Mouse (Mus musculus) neural tube, embryonic 12.5 days (tissue): ENCODE results near the gene Dapp1. TPM values are rescaled to one million over a fixed set of nuclear protein-coding genes. Genes with fewer than 3 reads are reported as not detected.

Experiments
- ATAC-seq: fragments of 200-750 bp; cut with Nextera tagmentation; 2 replicates; pipeline ENCODE4 v1.8.0; 2017; ENCODE audit warnings: low read depth, mild to moderate bottlenecking, moderate TSS enrichment, moderate library complexity; ENCODE audit not compliant: low FRiP score
- H3K27ac ChIP-seq: fragments of 300-500 bp; sonication (generic); 2 replicates; pipeline ENCODE4 v1.5.1; 2016
- H3K27me3 ChIP-seq: fragments of 300-500 bp; sonication (generic); replicated peaks from 2 replicates; pipeline ENCODE4 v1.6.1; 2016; ENCODE audit warnings: mild to moderate bottlenecking
- H3K36me3 ChIP-seq: fragments of 300-500 bp; sonication (generic); 2 replicates; pipeline ENCODE4 v1.6.1; 2016; ENCODE audit warnings: mild to moderate bottlenecking
- H3K4me1 ChIP-seq: fragments of 300-500 bp; sonication (generic); 2 replicates; pipeline ENCODE4 v1.6.1; 2016
- H3K4me2 ChIP-seq: fragments of 300-500 bp; sonication (generic); replicated peaks from 2 replicates; pipeline ENCODE4 v1.6.1; 2016; ENCODE audit warnings: mild to moderate bottlenecking
- H3K4me3 ChIP-seq: fragments of 300-500 bp; sonication (generic); 2 replicates; pipeline ENCODE4 v1.5.1; 2016
- H3K9ac ChIP-seq: fragments of 300-500 bp; sonication (generic); 2 replicates; pipeline ENCODE4 v1.6.1; 2016; ENCODE audit warnings: mild to moderate bottlenecking
- H3K9me3 ChIP-seq: fragments of 300-500 bp; sonication (generic); 2 replicates; pipeline ENCODE4 v1.6.1; 2016; ENCODE audit warnings: mild to moderate bottlenecking
- WGBS: fragments of 180-500 bp; shearing (Covaris S2); methylation state at CpG from one replicate; pipeline ENCODE4 v1.1.7; 2016; 5-methylcytosine and 5-hydroxymethylcytosine counted together
- polyA plus RNA-seq: library from polyadenylated mRNA; unstranded; fragments of >200 nt; fragmentation: Nextera tagmentation; extraction: Ambion mirVana; gene quantifications from 2 replicates; pipeline ENCODE4 v1.2.1, GENCODE M21; 2016

Dapp1 gene
- polyA plus RNA-seq, 1 experiment from 2014 or later = 2.2 TPM

GRCm38 (mm10) chr3:137950191-137950885 lies 31.0 kb downstream of the Dapp1 start:
- Histone ChIP-seq H3K36me3 (no peaks in the 10 kb centered on the region), H3K4me3 (no peak overlapping the region), H3K27ac (no peak overlapping the region), H3K9ac (no peak overlapping the region), H3K27me3 (no peaks in the 10 kb centered on the region), H3K4me2 (no peak overlapping the region), H3K9me3 (no peaks in the 10 kb centered on the region), H3K4me1 (peaks cover 6% of the 10 kb centered on the region; the same call in 1 of the 2 replicates)
- 81% methylated on average over 10 of the region's 10 CpGs for WGBS
- no peak for ATAC-seq

GRCm38 (mm10) chr3:137947525-137947924 lies 33.8 kb downstream of the Dapp1 start:
- ATAC-seq = no peak
- no peak overlapping the region for H3K4me2 ChIP-seq
- no peaks in the 10 kb centered on the region for H3K9me3 ChIP-seq
- no peak overlapping the region for H3K4me3 ChIP-seq
- H3K4me1 ChIP-seq = peaks cover 2% of the 10 kb centered on the region; the same call in 1 of the 2 replicates
- no peak overlapping the region for H3K27ac ChIP-seq
- no peaks in the 10 kb centered on the region for H3K27me3 ChIP-seq
- no peaks in the 10 kb centered on the region for H3K36me3 ChIP-seq
- H3K9ac ChIP-seq = no peak overlapping the region
- 83% methylated on average over 4 of the region's 4 CpGs for WGBS

GRCm38 (mm10) chr3:137946827-137947226 lies 34.5 kb downstream of the Dapp1 start:
- no peak for ATAC-seq
- no peak overlapping the region for H3K27ac ChIP-seq
- H3K4me1 ChIP-seq = no peaks in the 10 kb centered on the region
- H3K27me3 ChIP-seq = no peaks in the 10 kb centered on the region
- no peak overlapping the region for H3K9ac ChIP-seq
- H3K9me3 ChIP-seq = no peaks in the 10 kb centered on the region
- no peak overlapping the region for H3K4me3 ChIP-seq
- no peak overlapping the region for H3K4me2 ChIP-seq
- 85% methylated on average over 3 of the region's 3 CpGs for WGBS
- H3K36me3 ChIP-seq = no peaks in the 10 kb centered on the region

DNA sequence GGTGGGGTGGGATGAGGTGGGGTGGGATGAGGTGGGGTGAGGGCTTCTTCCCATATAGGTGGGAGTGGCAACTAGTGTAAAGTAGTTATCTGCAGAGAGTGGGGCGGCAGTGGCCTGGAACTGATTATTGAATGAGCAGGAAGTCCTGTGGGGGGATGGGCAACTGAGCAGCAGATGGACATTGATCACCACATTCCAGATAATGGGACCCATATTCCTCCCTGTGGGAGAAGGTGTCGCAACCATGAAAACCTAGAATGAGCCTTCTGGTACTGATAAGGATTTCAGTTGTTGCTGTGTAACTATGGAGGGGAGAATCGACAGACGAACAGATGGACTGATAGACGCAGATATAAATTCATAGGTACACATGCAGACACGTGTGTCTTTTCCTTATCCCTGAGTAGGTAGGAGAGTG lies 37.6 kb downstream of the Dapp1 start:
- no peak overlapping the region for H3K4me3 ChIP-seq
- no peak overlapping the region for H3K9ac ChIP-seq
- no peaks in the 10 kb centered on the region for H3K27me3 ChIP-seq
- H3K4me2 ChIP-seq = no peak overlapping the region
- no peaks in the 10 kb centered on the region for H3K4me1 ChIP-seq
- H3K9me3 ChIP-seq = no peaks in the 10 kb centered on the region
- WGBS = 89% methylated on average over 6 of the region's 6 CpGs
- ATAC-seq = no peak
- no peak overlapping the region for H3K27ac ChIP-seq
- H3K36me3 ChIP-seq = no peaks in the 10 kb centered on the region

GRCm38 (mm10) chr3:137942098-137942622 lies 39.2 kb downstream of the Dapp1 start:
- no peaks in the 10 kb centered on the region for H3K4me1 ChIP-seq
- no peaks in the 10 kb centered on the region for H3K36me3 ChIP-seq
- no peak overlapping the region for H3K4me3 ChIP-seq
- no peak overlapping the region for H3K9ac ChIP-seq
- H3K27ac ChIP-seq = no peak overlapping the region
- no peaks in the 10 kb centered on the region for H3K27me3 ChIP-seq
- 90% methylated on average over 12 of the region's 12 CpGs for WGBS
- H3K9me3 ChIP-seq = no peaks in the 10 kb centered on the region
- ATAC-seq = no peak
- no peak overlapping the region for H3K4me2 ChIP-seq

- Histone ChIP-seq H3K27ac (no peak overlapping the region), H3K9ac (no peak overlapping the region), H3K4me2 (no peak overlapping the region), H3K27me3 (no peaks in the 10 kb centered on the region), H3K4me1 (no peaks in the 10 kb centered on the region), H3K4me3 (no peak overlapping the region), H3K9me3 (no peaks in the 10 kb centered on the region), H3K36me3 (no peaks in the 10 kb centered on the region)
- ATAC-seq = no peak
Measured at GRCm38 (mm10) chr3:137941555-137941954, 39.8 kb downstream of the Dapp1 start.

DNA sequence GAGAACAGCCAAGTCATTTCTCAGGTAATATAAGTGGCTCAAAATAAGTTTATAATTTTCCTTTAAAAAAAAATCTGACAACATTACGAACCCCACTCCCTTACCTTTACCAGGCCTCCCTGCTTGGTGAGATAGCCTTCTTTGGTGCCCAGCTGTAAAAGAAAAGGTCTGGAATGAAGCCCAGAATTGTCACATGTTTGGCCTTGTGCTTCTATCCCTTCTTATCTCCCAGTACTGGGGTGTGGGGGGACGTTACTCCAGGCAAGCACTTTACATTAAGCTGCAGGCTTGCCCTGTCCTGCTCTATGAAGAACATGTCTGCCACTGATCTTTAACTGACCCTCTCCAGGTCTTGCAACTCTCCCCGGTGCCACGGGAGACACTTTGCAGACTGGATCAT lies 40.6 kb downstream of the Dapp1 start:
- Histone ChIP-seq H3K4me1 (peaks cover 1% of the 10 kb centered on the region; the same call in 1 of the 2 replicates), H3K4me2 (no peak overlapping the region), H3K27me3 (no peaks in the 10 kb centered on the region), H3K27ac (no peak overlapping the region), H3K4me3 (no peak overlapping the region), H3K36me3 (no peaks in the 10 kb centered on the region), H3K9me3 (no peaks in the 10 kb centered on the region), H3K9ac (no peak overlapping the region)
- ATAC-seq = no peak
- 92% methylated on average over 4 of the region's 4 CpGs for WGBS

DNA sequence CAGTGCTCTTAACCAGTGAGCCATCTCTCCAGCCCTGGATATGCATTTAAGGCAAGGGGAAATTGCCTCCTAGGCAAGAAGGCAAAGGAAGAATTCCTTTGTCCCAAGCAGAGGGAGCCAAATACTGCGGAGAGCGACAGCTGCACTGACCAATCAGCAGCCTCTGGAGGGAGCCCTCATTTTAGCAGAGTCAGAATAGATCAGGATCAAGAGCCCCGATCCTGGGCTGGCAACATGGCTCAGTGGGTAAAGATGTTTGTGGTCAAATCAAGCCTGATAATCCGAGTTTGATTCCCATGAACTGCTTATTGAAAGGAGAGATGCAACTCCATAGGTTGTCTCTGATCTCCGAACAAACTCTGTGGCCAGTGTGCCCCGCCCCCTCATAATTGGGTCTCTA lies 42.7 kb downstream of the Dapp1 start:
- no peak overlapping the region for H3K27ac ChIP-seq
- WGBS = 47% methylated on average over 6 of the region's 6 CpGs
- H3K27me3 ChIP-seq = no peaks in the 10 kb centered on the region
- no peak overlapping the region for H3K4me3 ChIP-seq
- ATAC-seq = peak; percentile 57; the same call in 1 of the 2 replicates
- 0 out of 2 replicates have a peak overlapping the region, but pooled peaks have one; percentile 9 for H3K4me2 ChIP-seq
- H3K36me3 ChIP-seq = no peaks in the 10 kb centered on the region
- no peak overlapping the region for H3K9ac ChIP-seq
- H3K9me3 ChIP-seq = no peaks in the 10 kb centered on the region
- peaks cover 6% of the 10 kb centered on the region; the same call in 1 of the 2 replicates for H3K4me1 ChIP-seq

GRCm38 (mm10) chr3:137936541-137936940 lies 44.8 kb downstream of the Dapp1 start:
- Histone ChIP-seq H3K4me1 (peaks cover 6% of the 10 kb centered on the region; the same call in 1 of the 2 replicates), H3K9ac (no peak overlapping the region), H3K4me2 (no peak overlapping the region), H3K4me3 (no peak overlapping the region), H3K9me3 (no peaks in the 10 kb centered on the region), H3K36me3 (no peaks in the 10 kb centered on the region), H3K27ac (no peak overlapping the region), H3K27me3 (no peaks in the 10 kb centered on the region)
- ATAC-seq = no peak
- WGBS = 39% methylated on average over 6 of the region's 6 CpGs

DNA sequence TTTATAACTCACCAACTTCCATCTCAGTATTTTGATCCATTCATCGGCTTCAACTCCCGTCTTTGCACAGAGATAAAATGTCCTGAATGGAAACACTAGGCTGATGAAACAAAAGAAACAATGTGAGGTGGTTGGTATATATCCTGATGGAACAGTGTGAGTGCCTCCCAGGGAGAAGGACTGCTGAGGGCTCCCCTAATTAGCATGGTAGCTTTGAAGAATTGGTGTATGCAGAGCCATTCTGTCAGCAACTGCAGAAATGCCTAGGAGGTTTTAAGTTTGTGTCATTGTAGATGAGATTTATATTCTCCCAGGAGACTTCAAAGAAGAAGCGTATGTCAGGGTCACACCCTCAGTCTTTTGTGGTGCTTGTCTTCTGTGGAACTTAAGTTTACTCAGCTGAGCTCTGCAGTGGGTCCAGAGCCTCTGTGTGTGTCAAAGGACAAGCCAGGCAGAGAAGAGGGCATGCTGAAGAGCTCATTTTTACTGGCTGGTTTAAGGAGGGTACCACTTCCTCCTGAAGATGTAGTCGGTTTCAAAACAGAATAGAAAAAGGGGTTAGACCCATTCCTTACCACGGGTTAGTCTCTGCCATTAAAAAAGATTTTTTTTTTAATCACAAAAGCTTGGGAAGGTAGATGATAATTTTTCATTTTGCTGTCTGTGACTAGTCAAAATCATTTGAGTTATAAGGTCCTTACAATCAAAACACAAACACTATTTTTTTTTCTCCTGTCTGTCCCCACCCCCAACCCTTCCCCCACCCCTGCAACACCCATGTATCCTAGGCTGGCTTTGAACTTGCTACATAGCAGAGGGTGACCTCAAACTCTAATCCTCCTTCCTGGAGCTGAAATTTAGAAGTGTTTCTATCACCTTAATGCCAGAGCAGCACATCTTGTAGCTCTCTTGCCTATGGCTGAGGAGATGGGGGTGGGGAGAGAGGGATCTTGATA lies 45.5 kb downstream of the Dapp1 start:
- Histone ChIP-seq H3K4me2 (no peak overlapping the region), H3K9ac (no peak overlapping the region), H3K27ac (no peak overlapping the region), H3K27me3 (no peaks in the 10 kb centered on the region), H3K4me1 (peaks cover 6% of the 10 kb centered on the region; the same call in 1 of the 2 replicates), H3K9me3 (no peaks in the 10 kb centered on the region), H3K36me3 (no peaks in the 10 kb centered on the region), H3K4me3 (no peak overlapping the region)
- ATAC-seq = no peak
- 17% methylated on average over 5 of the region's 5 CpGs for WGBS

DNA sequence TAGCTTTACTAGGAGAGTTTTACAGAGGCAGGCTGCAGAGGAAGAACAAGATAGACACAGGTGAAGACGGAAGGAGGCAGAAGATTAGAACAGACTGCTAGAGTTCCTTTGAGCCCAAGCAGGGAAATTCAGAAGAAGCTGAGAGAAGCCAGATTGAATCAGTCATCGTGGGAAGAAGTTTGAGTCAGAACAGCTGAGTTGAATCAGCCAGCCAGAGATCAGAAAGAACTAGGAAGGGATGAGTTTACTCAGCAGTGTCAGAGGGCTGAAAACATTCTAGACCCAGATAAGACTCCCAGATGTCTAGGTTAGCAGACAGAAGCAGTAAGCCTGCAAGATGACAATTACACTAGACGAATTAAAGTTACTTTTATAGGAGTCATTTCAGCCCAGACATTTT lies 47.4 kb downstream of the Dapp1 start:
- H3K9ac ChIP-seq = no peak overlapping the region
- ATAC-seq = no peak
- H3K36me3 ChIP-seq = peaks cover 13% of the 10 kb centered on the region
- H3K9me3 ChIP-seq = no peaks in the 10 kb centered on the region
- H3K27ac ChIP-seq = no peak overlapping the region
- H3K4me3 ChIP-seq = no peak overlapping the region
- WGBS = 87% methylated on average over 3 of the region's 3 CpGs
- no peak overlapping the region for H3K4me2 ChIP-seq
- H3K27me3 ChIP-seq = no peaks in the 10 kb centered on the region
- peaks cover 6% of the 10 kb centered on the region; the same call in 1 of the 2 replicates for H3K4me1 ChIP-seq

GRCm38 (mm10) chr3:137932748-137933147 lies 48.6 kb downstream of the Dapp1 start:
- no peak overlapping the region for H3K4me3 ChIP-seq
- ATAC-seq = no peak
- H3K27me3 ChIP-seq = no peaks in the 10 kb centered on the region
- no peak overlapping the region for H3K27ac ChIP-seq
- no peak overlapping the region for H3K4me2 ChIP-seq
- peaks cover 18% of the 10 kb centered on the region for H3K36me3 ChIP-seq
- peaks cover 6% of the 10 kb centered on the region; the same call in 1 of the 2 replicates for H3K4me1 ChIP-seq
- H3K9me3 ChIP-seq = no peaks in the 10 kb centered on the region
- H3K9ac ChIP-seq = no peak overlapping the region
- WGBS = 70% methylated on average over 7 of the region's 7 CpGs
